Mouse (Mus musculus) mammary gland, adult 2 months (tissue): ENCODE data around the gene Adh7. TPM values are rescaled to one million over a fixed set of nuclear protein-coding genes. Genes with fewer than 3 reads are reported as not detected.

Source experiments
- polyA plus RNA-seq: library from polyadenylated mRNA; depleted of rRNA; stranded (reverse); fragments of >200 nt; gene quantifications from 2 replicates; pipeline ENCODE4 v1.2.3, GENCODE M21; 2012; ENCODE audit warnings: low replicate concordance; rRNA removed

Gene Adh7
- 0.84 and 1.3 TPM in 2 replicates for polyA plus RNA-seq

DNA sequence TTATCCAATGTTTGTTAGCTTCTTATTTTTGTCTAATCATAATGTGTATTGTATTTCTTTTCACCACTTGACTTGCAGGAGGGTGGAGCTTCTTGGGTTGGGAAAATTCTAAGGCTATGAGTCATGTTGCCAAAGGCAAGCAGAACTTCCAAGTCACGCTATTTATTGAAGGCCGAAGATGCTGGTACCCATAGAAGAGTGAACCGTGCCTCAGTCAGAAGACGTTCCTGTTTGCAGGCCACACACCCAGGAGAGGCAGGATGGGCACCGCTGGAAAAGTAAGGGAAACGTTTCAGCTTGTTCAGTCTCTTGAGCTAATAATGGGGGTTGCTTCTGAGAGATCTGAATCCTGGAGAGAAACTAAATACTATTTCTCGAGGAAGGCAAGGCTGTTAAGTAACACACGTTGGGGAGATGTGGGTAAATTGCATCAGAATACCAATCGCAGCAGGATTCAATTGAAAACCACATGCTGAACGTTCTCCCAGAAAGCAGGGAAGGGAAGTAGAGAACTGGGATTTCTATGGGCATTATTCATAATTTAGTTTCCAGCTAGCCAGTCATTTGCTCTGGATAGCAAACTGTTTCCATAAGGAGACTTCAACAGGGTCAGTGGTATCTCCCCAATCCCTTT lies at the start of gene Adh7:
Gene Adh7, plus strand, starts transcription at position 130 of the 634 bp plus-strand sequence.

DNA sequence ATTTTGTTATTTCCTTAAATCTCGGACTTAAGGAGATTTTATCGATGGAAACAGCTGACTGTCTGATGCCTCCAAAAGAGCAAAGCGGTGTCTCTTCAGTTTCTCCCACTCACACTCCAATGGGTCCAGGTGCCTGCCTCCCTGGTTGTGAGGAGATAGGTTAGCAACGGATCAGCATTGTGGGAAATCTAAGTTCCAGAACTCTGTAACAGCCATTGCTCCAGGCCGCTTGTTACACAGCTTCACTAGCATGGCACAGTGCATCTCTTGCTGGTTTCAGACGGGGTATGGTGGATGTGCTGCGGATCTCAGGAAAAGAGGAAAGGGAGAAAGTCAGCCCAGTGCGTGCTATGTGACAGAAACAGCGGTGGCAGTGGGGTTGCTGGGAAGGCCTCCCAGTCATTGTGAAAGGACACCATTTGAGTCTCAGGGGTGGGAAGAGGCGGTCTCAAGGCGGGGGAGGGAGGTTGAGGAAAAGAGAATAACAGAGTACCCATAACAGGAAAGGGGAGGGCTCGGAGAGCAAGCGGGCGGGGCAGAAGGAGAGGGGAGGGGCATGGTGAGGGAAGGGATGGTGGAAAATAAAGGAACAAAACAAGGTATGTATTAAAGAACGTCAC lies 23.8 kb upstream of the Adh7 start, which contains the start of gene 4930579F01Rik:
Gene 4930579F01Rik, minus strand, starts transcription at position 143 of the 620 bp plus-strand sequence.

DNA sequence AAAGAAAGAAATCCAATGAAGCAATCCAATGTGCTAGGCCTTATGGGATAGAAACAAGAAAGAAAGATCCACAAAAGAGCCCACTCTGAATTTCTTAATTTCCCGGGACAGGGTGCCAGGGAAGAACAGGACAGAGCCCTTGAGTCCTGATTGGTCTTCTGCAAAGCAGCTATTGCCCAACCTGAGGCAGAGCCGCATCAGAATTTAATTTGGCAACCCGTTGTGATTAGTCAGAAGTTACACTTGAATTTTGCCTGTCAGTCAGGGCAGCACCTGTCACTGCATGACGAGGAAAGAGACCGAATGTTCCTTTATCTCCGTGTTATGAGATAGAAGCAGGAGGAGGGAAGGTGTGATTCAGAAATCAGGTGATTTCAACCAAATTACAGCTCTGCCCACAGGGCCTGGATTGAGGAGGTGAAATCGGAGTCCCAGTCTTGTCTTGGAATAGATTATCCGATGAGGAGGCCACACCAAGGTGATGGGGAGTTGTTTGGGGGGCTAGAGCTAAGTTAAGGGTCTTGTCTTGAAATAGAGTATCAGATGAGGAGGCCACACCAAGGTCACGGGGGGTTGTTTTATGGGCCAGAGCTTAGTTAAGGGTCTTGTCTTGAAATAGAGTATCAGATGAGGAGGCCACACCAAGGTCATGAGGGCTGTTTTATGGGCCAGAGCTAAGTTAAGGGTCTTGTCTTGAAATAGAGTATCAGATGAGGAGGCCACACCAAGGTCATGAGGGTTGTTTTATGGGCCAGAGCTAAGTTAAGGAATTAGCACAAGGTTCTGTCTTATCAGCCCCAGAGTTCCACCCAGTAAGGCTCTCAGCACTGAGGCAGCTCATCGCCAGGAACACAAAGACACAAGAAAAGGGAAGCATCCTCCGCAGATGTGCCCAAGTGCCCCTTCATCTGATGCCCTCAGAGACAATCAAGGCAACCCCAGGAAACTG lies 43.4 kb downstream of the Adh7 start, which contains the start of gene Adh1:
Gene Adh1, plus strand, starts transcription at position 271 of the 949 bp plus-strand sequence.

Other genes starting within 250 kb of the Adh7 start
- 6.6 and 8.3 TPM in 2 replicates for gene Dapp1, start 236.2 kb upstream of the Adh7 start, polyA plus RNA-seq
- 0.06 and 6.5 TPM in 2 replicates for gene 1110002E22Rik, start 152.7 kb upstream of the Adh7 start, polyA plus RNA-seq
- 0.49 TPM in 1 of 2 replicates, not detected in the other for gene Gm5105, start 150.4 kb upstream of the Adh7 start, polyA plus RNA-seq
- gene Trmt10a, start 74.3 kb upstream of the Adh7 start, polyA plus RNA-seq, result 0.69 and 1.6 TPM in 2 replicates
- gene Mttp, start 72.8 kb upstream of the Adh7 start, polyA plus RNA-seq, result 0.99 and 1.7 TPM in 2 replicates
- not detected in 2 replicates for gene 4930579F01Rik, start 23.9 kb upstream of the Adh7 start, polyA plus RNA-seq
- gene Adh1, start 43.2 kb downstream of the Adh7 start, polyA plus RNA-seq, result 82.5 and 105 TPM in 2 replicates
- gene Adh6a, start 95.5 kb downstream of the Adh7 start, polyA plus RNA-seq, result 0.16 TPM in 1 of 2 replicates, not detected in the other
- gene Adh6b, start 124.0 kb downstream of the Adh7 start, polyA plus RNA-seq, result 0.19 TPM in 2 replicates
- 0.36 TPM in 1 of 2 replicates, not detected in the other for gene Adh4, start 197.7 kb downstream of the Adh7 start, polyA plus RNA-seq
- gene Adh5, start 225.3 kb downstream of the Adh7 start, polyA plus RNA-seq, result 20.3 and 35.2 TPM in 2 replicates